Mouse (Mus musculus): ENCODE measurements around the gene Glyatl3. TPM values are rescaled to one million over a fixed set of nuclear protein-coding genes. Genes with fewer than 3 reads are reported as not detected.

Glyatl3 gene
- polyA plus RNA-seq, 1 experiment from 2014 or later = not detected

Other genes with a start within 250 kb of the Glyatl3 start
- not detected in 2 replicates for gene Esp1, start 187.2 kb downstream of the Glyatl3 start, polyA plus RNA-seq (2016; fragmentation: Nextera tagmentation; extraction: Ambion mirVana)
- gene Crisp2, start 107.3 kb downstream of the Glyatl3 start, polyA plus RNA-seq (2016; fragmentation: Nextera tagmentation; extraction: Ambion mirVana) = not detected in 2 replicates
- 5.0 and 6.2 TPM in 2 replicates for gene Rhag, start 103.2 kb downstream of the Glyatl3 start, polyA plus RNA-seq (2016; fragmentation: Nextera tagmentation; extraction: Ambion mirVana)
- 0.82 and 1.2 TPM in 2 replicates for gene 9130008F23Rik, start 33.8 kb downstream of the Glyatl3 start, polyA plus RNA-seq (2016; fragmentation: Nextera tagmentation; extraction: Ambion mirVana)
- 20.3 and 28.2 TPM in 2 replicates for gene Mut, start 20.3 kb upstream of the Glyatl3 start, polyA plus RNA-seq (2016; fragmentation: Nextera tagmentation; extraction: Ambion mirVana)
- gene Cenpq, start 20.7 kb upstream of the Glyatl3 start, polyA plus RNA-seq (2016; fragmentation: Nextera tagmentation; extraction: Ambion mirVana) = 27.4 and 38.8 TPM in 2 replicates